Mouse (Mus musculus): ENCODE measurements around the gene Hnrnph1.

Gene Hnrnph1

DNA sequence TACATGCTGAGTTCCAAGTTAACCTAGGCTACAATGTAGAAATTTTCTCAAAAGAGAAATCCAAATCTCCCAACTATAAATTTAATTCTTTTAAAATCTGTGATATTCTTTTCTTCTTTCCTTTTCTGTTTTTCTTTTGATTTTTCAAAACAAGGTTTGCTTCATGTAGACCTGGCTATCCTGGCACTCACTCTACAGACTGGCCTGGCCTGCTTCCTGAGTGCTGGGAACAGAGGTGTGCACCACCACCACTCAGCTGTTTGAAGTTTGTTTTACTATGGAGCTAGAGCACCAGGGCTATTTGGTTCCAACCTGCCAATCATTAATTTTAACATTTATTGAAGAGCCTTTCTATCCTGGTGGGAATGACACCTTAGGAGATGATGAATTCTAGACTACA is 3.7 kb upstream of the Hnrnph1 start:
- no peak for DNase-seq (ENCODE audit: low spot score)

DNA sequence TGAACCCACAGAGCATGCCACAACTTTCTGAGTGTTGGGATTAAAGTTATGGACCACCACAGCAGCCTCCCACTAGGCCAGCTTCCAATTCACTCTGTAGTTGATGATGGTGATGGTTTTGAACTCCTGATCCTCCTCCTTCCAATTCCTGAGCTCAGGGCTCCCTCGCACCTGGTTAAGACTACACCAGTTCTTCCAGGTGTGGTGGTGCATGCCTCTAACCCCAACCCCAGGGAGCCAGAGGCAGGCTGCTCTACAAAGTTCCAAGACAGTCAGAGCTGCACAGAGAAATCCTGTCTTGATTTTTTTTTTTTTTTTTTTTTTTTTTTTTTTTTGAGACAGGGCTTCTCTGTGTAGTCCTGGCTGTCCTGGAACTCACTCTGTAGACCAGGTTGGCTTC is 3.2 kb upstream of the Hnrnph1 start:
- no peak for DNase-seq (ENCODE audit: low spot score)

DNA sequence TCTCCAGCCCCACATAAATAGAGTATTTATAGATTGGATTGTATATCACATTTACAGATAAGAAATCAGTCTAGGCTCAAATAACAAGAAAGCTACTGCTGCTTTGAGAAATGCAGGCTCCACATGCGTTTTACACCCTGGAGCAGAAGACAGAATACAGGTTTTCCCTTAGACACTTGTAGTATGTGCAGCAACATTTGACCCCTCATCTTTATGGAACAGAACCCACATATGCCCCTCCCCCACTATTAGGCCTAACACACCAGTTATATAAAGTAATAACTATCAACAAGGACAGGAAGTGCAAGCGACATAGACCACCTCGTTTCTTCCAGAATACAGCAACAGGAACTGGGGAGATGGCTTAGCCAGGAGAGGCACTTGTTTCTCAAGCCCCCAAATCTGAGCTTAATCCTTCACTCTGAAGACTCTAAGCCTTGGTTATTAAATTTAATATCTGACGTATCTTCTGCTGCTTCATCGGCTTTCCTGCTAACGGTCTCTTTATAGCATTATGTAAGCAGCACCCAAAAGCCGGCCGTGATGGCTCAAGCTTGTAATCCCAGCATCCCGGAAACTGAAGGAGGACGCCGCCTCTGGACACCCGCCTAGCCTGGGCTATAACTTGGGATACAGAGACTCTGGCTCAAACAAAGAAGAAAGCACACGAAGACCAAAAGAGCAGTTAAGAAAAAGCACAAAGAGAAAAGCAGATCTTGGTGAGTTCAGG is 2.3 kb upstream of the Hnrnph1 start:
- DNase-seq (ENCODE audit: low spot score) = no peak

DNA sequence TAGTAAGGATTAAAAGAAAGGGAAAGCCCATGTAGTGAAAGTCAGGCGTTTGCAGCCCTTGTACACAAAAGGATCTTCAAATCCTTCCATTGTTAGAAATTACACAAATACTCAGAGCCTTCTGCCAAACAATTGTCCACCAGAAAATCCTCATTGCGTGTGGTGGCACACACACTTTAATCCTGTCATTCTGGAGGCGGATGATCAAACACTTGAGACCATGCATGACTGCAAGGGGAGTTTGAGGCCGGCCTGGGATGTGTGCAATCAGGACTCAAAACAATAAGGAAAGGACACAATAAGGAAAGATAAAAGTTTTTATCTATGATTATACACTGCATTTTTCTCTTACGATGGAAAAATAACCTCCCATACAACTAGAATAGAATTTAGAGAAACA is 1.4 kb upstream of the Hnrnph1 start:
- no peak for DNase-seq (ENCODE audit: low spot score)

DNA sequence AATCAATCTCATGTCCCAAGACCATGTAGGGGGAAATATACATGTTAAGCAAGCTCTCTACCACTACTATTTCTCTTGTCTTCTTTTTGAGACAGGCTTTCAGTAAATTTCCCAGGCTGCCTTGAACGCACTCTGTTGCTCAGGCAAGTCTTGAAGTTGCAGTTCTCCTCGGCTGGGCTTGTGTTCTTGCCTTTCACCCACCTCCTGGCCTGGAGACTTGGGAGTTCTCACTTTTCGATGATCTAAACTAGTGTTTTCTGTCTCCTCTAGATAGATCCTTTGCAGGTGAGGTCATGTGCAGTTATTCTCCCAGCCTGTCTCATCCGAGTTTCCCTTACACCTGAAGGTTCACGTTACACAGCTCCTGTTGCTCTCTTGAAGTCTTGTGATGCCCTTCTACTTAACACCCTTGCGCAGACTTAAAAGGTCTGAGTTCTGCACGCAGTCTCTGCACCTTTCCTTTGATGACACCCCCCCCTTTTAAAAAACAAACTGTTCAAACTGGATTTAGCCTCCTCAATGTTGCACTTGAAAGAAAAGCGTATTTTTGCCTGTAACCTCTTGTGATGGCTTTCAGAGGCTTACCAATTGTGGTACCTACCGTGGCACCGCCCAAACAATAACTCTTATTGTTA is 517 bp upstream of the Hnrnph1 start:
- DNase-seq (ENCODE audit: low spot score) = no peak

DNA sequence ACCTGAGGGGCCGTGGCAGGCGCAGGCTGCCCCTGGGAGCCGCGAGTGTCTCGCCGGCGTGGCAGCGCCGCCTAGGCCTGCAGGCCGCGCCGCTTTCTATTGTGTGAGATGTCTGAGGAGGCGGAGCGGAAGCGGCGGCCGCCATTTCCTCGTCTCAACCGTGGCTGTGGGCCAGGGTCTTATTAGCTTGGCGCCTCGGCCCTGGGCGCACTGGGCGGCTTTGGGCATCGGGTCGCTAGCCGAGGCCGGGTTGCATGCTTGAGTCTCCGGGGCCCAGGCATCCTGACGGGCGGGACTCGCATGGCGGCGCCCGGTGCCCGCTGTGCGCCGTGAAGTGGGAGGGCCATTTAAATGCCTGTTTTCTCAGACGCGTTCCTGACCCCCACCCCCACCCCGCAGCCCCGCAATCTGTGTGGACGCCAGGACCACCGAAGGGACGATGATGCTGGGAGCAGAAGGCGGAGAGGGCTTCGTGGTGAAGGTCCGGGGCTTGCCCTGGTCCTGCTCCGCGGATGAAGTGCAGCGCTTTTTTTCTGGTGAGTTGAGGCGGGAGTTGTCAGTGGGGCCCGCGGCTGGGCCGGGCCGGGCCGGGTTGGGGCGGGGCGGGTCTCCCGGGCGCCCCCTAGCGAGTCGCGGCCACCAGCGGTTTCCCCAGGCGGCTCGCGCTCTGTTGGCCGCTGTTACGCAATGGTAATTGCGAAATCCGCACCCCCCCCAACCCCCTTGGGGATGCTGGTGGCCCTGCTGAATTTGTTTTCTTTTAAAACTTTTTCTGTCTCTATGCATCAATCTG is 1.3 kb downstream of the Hnrnph1 start:
- DNase-seq (ENCODE audit: low spot score) = peak; percentile 78

DNA sequence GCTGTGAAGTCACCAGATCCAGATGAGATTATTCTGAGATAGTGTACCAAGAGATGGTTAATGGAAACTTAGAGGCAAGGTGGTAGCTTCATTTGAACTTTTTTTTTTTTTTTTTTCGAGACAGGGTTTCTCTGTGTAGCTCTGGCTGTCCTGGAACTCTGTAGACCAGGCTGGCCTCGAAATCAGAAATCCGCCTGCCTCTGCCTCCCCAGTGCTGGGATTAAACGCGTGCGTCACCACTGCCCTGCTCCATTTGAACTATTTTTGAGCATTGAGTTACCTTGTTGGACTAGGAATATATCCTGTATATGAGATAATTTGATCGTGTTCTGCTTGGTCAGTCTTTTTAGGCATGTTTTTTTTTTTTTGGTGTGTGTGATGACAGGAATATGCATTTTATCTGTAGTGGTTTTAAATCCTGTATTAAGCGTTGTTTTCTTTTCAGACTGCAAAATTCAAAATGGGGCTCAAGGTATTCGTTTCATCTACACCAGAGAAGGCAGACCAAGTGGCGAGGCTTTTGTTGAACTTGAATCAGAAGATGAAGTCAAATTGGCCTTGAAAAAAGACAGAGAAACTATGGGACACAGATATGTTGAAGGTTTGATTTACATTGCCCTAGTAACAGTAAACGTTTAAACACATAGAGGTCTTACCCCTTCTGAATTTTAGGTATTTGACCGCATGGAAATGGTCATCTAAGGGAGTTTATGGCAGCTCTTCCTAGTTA is 2.4 kb downstream of the Hnrnph1 start:
- DNase-seq (ENCODE audit: low spot score) = no peak

DNA sequence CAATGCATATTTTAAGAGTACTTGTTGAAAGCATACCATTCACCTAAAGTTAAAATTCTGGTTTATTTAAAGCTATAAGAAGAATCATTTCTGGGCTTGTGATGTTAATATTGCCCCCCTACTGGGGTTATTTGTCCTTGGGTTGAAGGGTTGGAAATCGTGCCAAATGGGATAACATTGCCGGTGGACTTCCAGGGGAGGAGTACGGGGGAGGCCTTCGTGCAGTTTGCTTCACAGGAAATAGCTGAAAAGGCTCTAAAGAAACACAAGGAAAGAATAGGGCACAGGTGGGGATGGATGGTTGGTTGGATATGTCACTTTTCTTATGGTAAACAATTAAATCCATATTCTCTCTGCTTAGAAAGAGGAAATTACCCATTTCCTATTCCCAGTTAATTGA is 4.5 kb downstream of the Hnrnph1 start:
- no peak for DNase-seq (ENCODE audit: low spot score)

DNA sequence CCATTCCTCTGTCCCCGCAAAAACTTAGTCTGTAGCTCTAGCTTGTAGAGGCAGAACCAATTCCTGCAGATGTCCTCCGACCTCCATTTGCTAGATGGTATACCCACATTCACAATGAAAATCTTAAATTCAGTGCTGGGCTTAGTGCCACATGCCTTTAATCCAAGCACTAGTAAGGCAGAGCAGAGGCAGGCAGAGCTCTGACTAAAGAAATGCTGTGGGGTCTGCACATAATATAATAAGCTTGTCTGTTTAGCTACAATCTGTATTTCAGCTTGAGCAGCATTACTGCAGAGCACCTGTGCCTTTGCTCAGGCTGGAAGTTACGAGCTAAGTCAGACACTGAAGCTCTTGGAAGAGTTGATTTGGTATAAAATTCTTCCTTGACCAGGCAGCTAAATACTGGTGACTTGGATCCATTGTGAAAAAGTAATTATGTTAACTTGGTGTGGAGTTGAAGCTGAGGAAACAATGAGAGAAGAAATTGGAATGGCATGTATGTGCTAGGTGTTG is 10.4 kb downstream of the Hnrnph1 start:
- no peak for DNase-seq (ENCODE audit: low spot score)

DNA sequence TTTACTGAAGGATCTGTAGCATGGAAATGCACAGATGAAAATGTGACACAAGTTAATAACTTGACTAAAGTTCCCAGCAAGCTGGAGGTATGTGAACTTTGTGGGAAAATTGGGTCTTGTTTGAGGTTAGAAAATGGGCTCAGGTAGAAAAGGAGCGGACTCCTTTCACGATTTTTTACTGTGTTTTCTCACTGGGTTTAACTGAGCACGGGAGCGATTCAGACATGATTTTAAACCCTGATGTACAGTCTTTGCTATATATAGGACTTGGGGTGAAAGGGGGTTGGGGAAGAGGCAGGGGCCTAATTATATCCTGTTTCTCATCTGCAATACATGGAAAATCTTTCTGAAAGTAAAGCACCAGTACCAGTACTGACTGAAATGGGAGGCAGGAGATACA is 10.9 kb downstream of the Hnrnph1 start:
- DNase-seq (ENCODE audit: low spot score) = no peak

DNA sequence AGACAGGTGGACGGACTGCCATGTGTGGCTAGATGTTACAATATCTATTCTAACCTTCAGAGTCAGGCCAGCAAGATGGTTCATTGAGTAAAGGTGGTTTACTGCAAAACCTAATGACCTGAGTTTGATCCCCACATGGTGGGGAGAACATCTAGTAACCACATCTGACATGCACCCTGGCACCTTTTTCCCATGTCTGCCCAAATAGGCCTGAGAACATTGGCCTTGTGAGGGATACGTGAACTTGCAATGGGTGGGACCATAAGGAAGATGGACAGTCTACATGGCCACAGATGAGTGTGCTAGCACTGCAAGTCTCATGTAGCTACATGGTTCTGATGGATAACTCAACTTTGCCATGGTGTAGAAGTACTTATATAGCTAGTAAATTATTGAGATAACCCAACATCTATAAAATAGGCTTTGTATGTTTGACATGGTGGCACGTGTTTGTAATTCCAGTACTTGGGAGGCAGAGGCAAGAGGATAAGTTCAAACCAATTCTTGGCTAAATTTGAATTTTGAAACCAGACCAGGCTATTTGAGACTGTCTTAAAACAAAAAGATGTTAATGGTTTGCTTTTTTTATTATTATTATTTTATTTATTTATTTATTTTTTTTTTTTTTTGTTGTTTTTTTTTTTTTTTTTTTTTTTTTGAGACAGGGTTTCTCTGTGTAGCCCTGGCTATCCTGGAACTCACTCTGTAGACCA is 11.6 kb downstream of the Hnrnph1 start:
- no peak for DNase-seq (ENCODE audit: low spot score)

DNA sequence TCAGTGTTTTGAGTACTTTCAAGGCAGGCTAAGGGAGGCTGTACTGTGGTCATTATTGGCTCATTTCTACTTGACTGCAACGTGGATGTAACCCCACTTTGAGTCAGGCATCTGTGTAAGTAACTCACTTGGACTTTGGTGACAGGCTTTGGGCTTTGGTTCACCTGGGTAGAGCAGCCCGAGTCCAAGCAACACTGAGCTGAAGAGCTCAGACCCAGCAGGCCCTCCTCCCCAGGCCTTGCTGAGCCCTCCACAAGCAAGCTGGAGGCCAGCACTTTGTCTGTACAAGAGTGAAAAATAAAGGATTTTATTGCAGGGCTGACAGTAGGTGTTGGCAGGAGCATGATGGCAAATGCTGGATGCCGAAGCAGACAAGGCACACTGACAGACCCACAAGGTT is 12.2 kb downstream of the Hnrnph1 start:
- no peak for DNase-seq (ENCODE audit: low spot score)

DNA sequence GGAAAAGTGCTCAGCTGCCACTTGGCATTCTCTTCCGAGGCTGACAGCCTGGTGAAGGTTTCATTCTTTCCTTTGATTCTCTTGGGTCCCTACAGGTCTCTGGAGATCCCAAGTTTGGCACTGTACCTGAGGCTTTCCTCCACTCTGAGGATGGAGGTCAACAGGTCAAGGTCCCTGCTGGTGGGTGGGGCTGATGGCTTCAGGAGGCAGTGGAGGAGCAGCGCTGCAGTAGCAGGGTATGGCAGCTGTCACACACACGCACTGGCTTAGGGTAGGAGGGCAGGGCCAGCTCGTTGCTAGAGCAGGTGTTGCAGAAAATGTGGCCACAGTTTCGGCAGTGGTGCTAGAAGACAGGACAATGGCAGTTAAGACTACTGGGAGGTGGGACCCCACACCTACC is 12.8 kb downstream of the Hnrnph1 start:
- DNase-seq (ENCODE audit: low spot score) = no peak

DNA sequence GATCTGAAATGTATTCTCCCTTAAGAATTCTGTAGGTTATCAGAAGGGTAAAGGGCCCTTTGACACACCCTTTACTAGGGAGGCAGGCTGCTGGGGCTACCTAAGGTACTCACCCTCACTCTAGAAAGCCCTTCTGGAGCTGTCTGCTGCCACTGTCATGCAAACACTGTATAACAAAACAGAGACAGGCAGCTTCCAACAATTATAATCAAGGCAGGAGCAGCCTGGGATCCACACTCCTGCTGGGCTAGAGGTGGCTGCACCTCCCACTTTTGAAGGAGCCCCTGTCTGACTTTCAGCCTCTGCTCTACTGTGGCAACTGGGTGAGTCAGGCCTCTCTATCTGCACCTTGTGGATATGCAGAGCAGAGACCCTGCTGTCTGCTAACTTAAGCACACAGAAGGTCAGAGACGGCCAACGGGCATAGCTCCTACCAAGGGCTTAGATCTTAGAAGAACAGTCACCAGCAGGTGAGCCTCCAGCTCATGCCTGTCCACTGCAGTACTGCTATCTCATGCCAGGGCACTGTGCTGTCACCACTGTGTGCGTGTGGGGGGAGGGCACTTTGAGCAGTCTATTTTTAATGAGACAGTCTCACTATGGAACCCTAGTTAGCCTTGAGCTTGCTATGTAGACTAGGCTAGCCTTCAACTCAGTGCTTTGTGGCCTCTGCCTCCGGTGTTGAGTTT is 14.6 kb downstream of the Hnrnph1 start:
- DNase-seq (ENCODE audit: low spot score) = no peak

DNA sequence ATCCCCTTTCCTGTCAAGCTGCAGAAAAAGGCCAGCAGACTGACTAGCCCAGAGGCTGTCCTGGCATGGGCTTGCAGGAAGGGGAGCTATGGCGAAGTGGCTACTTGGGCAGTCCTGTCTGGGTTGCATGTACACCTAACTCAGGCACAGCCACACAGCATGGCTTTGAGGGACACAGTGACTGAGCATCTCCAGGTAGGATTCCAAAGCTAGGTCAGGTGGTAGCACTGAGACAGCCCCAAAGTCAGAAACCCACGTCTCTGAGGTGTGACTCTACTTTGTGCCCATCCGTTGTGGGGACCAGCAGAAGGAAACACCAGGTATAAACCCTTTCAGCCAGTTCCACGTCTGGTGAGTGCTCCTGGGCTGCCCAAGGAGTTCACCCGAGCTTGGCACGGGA is 16.5 kb downstream of the Hnrnph1 start:
- DNase-seq (ENCODE audit: low spot score) = no peak

DNA sequence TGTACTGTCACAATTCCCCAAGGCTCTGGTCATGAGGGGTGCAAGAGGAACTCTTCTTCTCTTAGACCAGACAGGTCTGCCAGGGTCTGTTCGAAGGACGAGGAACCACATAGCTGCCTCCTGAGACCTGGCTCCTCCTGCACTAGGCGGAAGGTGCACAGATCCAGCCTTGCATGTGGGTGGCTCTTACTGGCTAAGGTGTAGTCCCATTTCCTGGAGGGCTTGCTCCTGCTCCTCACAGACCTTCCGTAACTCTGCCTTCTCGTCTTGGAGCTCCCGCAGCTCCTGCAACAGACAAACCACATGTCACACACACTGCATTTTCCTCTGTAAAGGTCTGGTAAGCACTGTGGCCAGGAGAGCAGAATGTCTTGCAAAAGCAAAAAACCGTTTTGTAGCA is 17.9 kb downstream of the Hnrnph1 start:
- DNase-seq (ENCODE audit: low spot score) = no peak

DNA sequence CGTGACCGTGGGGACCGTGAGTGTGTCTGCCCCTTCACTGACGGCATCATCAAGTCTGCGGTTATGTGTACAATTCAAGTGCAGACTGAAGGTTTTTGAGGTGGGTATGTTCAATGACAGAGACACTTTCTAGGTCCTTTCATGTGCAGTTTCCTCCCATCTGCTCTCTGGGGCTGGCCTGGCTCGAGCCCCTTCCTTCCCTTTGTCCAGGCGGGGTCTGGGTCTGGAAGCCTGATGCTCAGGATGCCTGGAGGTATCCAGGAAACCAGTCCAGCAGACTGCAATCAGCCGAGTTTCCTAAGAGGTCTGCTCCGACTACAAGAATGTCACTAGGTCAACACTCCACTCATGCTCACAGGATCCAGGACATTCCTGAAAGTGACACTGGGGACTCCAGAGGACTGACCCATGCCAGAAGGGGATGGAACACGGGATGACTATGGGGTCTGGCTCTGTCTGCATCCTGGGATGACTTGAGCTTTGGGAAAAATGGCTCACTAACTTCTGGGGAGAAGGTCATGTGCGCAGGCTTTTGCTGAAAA is 20.0 kb downstream of the Hnrnph1 start:
- no peak for DNase-seq (ENCODE audit: low spot score)

DNA sequence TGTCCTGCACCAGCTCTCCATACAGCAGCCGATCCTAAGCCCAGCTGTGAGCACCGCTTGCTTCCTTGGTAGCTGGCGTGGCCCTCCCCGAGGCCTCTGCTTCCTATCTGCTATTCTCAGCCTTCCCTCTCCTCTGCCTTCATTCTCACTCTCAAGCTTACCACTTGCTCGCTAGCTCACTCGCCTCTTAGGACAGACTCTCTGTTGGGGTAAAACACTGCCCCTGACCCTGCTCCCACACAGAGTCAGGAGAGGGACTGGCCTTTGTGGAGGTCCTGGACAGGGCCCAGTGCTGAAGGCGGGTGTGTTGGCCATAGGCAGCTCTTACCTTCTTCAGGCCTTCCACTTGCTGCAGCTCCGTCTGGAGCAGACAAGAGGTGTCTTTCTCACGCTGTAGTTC is 20.5 kb downstream of the Hnrnph1 start:
- no peak for DNase-seq (ENCODE audit: low spot score)

DNA sequence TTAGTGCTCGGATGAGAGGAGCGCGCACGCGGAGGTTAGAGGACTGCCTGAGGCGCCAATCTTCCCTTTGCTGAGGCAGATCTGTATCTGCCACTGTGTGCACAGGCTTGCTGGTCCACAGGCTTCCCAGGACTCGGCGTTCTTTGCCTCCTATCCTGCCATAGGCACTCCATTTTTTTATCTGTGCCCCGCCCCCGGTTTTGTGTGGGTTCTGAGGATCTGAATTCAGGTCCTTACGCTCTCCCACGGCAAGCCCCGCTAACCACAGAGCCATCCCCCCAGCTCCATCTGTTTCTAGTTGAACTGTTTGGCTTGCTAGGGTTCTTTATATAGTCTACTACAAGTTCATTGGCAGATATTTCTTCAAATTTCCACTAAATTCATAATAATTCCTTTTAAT is 22.0 kb downstream of the Hnrnph1 start:
- DNase-seq (ENCODE audit: low spot score) = no peak

DNA sequence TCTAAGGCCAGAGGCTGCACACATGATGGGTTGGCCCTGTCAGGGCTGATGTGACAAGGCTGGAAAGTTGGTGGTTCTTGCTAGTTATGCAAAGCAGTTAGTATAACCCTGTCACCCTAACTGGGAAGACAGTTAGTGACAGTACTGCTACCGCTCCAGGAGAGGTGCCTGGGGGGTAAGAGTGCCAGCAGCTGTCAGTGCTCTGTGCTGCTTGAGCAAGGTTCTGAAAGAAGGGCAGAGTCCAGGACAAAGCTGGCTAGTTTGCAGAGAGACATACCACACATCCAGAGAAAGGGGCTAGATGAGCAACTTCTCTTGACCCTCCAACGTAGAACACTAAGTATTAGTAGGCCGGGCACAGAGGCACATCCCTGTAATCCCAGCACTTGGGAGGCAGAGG is 25.7 kb downstream of the Hnrnph1 start:
- no peak for DNase-seq (ENCODE audit: low spot score)

All from spleen, adult 12 weeks (tissue).